Mouse (Mus musculus): ENCODE data around the gene Ehd4.

Gene Ehd4

GRCm38 (mm10) chr2:120154361-120154894 lies at the start of gene Ehd4:
Ehd4 (minus strand) TSS chr2:120154606.
- DNase-seq = peak; percentile 100

GRCm38 (mm10) chr2:120203742-120204141 lies 49.3 kb upstream of the Ehd4 start:
- no peak for DNase-seq

- DNase-seq = no peak
These were observed 45.7 kb upstream of the Ehd4 start for GRCm38 (mm10) chr2:120200077-120200476.

GRCm38 (mm10) chr2:120188174-120188573 lies 33.8 kb upstream of the Ehd4 start:
- no peak for DNase-seq

GRCm38 (mm10) chr2:120187583-120187982 lies 33.2 kb upstream of the Ehd4 start:
- no peak for DNase-seq

GRCm38 (mm10) chr2:120185527-120186276 lies 31.3 kb upstream of the Ehd4 start:
- DNase-seq = peak; percentile 21

- no peak for DNase-seq
These were observed 24.5 kb upstream of the Ehd4 start for GRCm38 (mm10) chr2:120178936-120179335.

- peak; percentile 72 for DNase-seq
These were observed 19.3 kb upstream of the Ehd4 start for GRCm38 (mm10) chr2:120173718-120174117.

GRCm38 (mm10) chr2:120171362-120171761 lies 17.0 kb upstream of the Ehd4 start:
- no peak for DNase-seq

GRCm38 (mm10) chr2:120170726-120171125 lies 16.3 kb upstream of the Ehd4 start:
- peak; percentile 86 for DNase-seq

GRCm38 (mm10) chr2:120169382-120169781 lies 15.0 kb upstream of the Ehd4 start:
- peak; percentile 33 for DNase-seq

- DNase-seq = no peak
These were observed 13.4 kb upstream of the Ehd4 start for GRCm38 (mm10) chr2:120167763-120168162.

GRCm38 (mm10) chr2:120165474-120165873 lies 11.1 kb upstream of the Ehd4 start:
- DNase-seq = no peak

- no peak for DNase-seq
These were observed 5.0 kb upstream of the Ehd4 start for GRCm38 (mm10) chr2:120159434-120159833.

- peak; percentile 50 for DNase-seq
These were observed 4.4 kb upstream of the Ehd4 start for GRCm38 (mm10) chr2:120158846-120159245.

GRCm38 (mm10) chr2:120158016-120158415 lies 3.6 kb upstream of the Ehd4 start:
- DNase-seq = no peak

GRCm38 (mm10) chr2:120157606-120158005 lies 3.2 kb upstream of the Ehd4 start:
- no peak for DNase-seq

GRCm38 (mm10) chr2:120153586-120154360 lies 633 bp downstream of the Ehd4 start:
- DNase-seq = peak; percentile 53

GRCm38 (mm10) chr2:120150571-120150970 lies 3.8 kb downstream of the Ehd4 start:
- DNase-seq = no peak

GRCm38 (mm10) chr2:120149634-120150033 lies 4.8 kb downstream of the Ehd4 start:
- DNase-seq = no peak

- no peak for DNase-seq
These were observed 6.4 kb downstream of the Ehd4 start for GRCm38 (mm10) chr2:120147999-120148398.

- DNase-seq = no peak
These were observed 7.0 kb downstream of the Ehd4 start for GRCm38 (mm10) chr2:120147364-120147763.

GRCm38 (mm10) chr2:120146543-120146942 lies 7.9 kb downstream of the Ehd4 start:
- DNase-seq = no peak

GRCm38 (mm10) chr2:120144390-120144789 lies 10.0 kb downstream of the Ehd4 start:
- DNase-seq = no peak
